Mouse (Mus musculus): ENCODE measurements at regions not wholly inside any gene's neighbourhood (a gene's known extent, or its start where the extent isn't known, plus 50 kb on each side); places are given as distances from the start of the nearest gene placed in this dataset.
A peak's percentile ranks its signal among the peaks of the same experiment; 100 is the strongest.
"Not testable (repeated sequence)": the region's sequence is repeated elsewhere in the genome, so short reads cannot be mapped to it uniquely, and the experiment has no call there.

DNA sequence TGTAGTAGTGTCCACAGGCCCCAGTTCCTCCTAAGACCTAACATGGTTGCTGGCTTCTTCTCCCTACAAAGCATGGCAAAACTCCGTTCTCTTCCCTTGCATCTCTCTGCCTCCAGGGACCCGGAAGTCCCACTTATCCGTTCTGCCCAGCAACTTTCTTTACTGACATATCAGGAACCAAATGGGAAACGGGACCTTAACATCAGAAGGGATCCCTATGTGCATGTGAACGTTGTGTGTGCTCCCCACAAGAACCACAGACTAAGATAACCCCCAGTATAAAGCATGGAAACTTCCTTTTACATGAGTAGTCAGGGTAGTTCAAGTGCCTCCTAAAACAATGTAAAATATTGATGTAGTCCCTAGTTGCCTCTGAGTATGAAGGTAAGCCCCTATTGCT lies 61.6 kb downstream of the Zxdb start:
- 75% methylated on average over 5 of the region's 5 CpGs for WGBS
- no peak overlapping the region for H3K4me2 ChIP-seq (replicated peaks)
- no peaks in the 10 kb centered on the region for H3K4me1 ChIP-seq (replicated peaks)
- no peak overlapping the region for H3K9ac ChIP-seq (replicated peaks)
- ATAC-seq, result no peak
- no peaks in the 10 kb centered on the region for H3K36me3 ChIP-seq
- no peak overlapping the region for H3K27ac ChIP-seq
- H3K4me3 ChIP-seq (replicated peaks), result no peak overlapping the region
- no peaks in the 10 kb centered on the region for H3K9me3 ChIP-seq
- no peaks in the 10 kb centered on the region for H3K27me3 ChIP-seq

GRCm38 (mm10) chrX:94788331-94788920 lies 64.1 kb downstream of the Zxdb start:
- Histone ChIP-seq H3K27me3 (no peaks in the 10 kb centered on the region), H3K4me1 (replicated peaks) (no peaks in the 10 kb centered on the region), H3K4me3 (replicated peaks) (no peak overlapping the region), H3K9ac (replicated peaks) (no peak overlapping the region), H3K27ac (no peak overlapping the region), H3K4me2 (replicated peaks) (no peak overlapping the region), H3K9me3 (no peaks in the 10 kb centered on the region), H3K36me3 (no peaks in the 10 kb centered on the region)
- WGBS, result 77% methylated on average over 3 of the region's 3 CpGs
- no peak for ATAC-seq

GRCm38 (mm10) chrX:94796845-94797244 lies 72.5 kb downstream of the Zxdb start:
- not testable (repeated sequence) for H3K27ac ChIP-seq; H3K9ac ChIP-seq (replicated peaks); H3K9me3 ChIP-seq; H3K4me3 ChIP-seq (replicated peaks); H3K36me3 ChIP-seq; H3K27me3 ChIP-seq; H3K4me1 ChIP-seq (replicated peaks); H3K4me2 ChIP-seq (replicated peaks)
- peak; percentile 63 for ATAC-seq
- no CpG with 5 or more reads among the region's 37 CpGs for WGBS

GRCm38 (mm10) chrX:94797348-94798182 lies 73.2 kb downstream of the Zxdb start:
- H3K9ac ChIP-seq (replicated peaks), result not testable (repeated sequence)

GRCm38 (mm10) chrX:94798183-94798619 lies 73.8 kb downstream of the Zxdb start:
- H3K4me2 ChIP-seq (replicated peaks), result not testable (repeated sequence)

More at GRCm38 (mm10) chrX:94797348-94798182, 73.2 kb downstream of the Zxdb start:
- H3K27me3 ChIP-seq; H3K27ac ChIP-seq; H3K36me3 ChIP-seq; H3K4me2 ChIP-seq (replicated peaks); H3K4me3 ChIP-seq (replicated peaks); H3K4me1 ChIP-seq (replicated peaks); H3K9me3 ChIP-seq: not testable (repeated sequence)
- ATAC-seq, result peak; percentile 78
- WGBS, result no CpG with 5 or more reads among the region's 131 CpGs

DNA sequence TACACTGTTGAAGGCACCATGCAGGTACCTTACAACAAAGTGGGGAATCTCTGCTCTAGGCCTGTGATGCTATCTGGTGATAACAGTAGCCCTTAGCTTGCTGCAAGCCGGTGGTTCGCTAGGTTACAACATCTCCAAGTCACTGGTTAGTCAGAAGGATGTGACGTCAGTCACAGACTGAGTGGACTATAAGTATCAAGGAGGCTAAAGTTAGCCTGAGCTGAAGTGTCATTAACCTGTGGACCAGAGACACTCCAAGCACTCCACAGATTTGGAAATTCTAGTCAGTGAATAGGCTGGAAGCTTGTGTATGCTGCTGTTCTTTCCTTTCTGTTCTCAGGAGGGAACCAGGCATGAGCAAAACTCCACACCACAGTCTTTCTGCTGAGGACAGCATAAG lies 88.4 kb downstream of the Zxdb start:
- WGBS, result no CpG with 5 or more reads among the region's 3 CpGs
- not testable (repeated sequence) for H3K27me3 ChIP-seq; H3K4me3 ChIP-seq (replicated peaks); H3K4me1 ChIP-seq (replicated peaks); H3K4me2 ChIP-seq (replicated peaks); H3K27ac ChIP-seq; ATAC-seq; H3K36me3 ChIP-seq; H3K9ac ChIP-seq (replicated peaks); H3K9me3 ChIP-seq

More at GRCm38 (mm10) chrX:94798183-94798619, 73.8 kb downstream of the Zxdb start:
- WGBS, result no CpG with 5 or more reads among the region's 22 CpGs
- not testable (repeated sequence) for H3K36me3 ChIP-seq; H3K9ac ChIP-seq (replicated peaks); H3K4me3 ChIP-seq (replicated peaks); H3K4me1 ChIP-seq (replicated peaks); H3K9me3 ChIP-seq; H3K27me3 ChIP-seq; H3K27ac ChIP-seq
- peak; percentile 74 for ATAC-seq

DNA sequence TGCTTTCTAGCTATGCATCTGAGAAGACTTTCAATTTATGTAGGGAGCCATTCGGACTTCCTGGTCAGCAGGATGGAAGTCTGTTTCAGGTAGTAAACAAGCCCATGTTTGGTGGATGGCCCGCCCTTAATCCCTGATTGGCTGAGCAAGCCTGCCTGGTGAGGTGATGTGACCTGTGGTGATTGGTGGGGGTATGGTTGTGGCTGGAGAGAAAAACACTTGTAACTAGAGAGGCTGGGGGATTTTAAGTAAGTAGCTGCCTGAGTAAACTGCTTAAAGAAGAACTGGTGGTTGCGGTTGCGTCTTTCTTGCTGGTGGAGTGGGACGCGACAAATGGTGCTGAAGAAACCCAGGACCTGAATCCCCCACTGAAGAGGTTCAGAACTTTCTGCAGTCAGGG lies 103.2 kb downstream of the Zxdb start:
- WGBS, result 99% methylated on average over 6 of the region's 6 CpGs

GRCm38 (mm10) chrX:94844110-94844779 lies 119.9 kb downstream of the Zxdb start:
- H3K27me3 ChIP-seq; H3K9me3 ChIP-seq; H3K4me2 ChIP-seq (replicated peaks); H3K27ac ChIP-seq; H3K4me3 ChIP-seq (replicated peaks); H3K36me3 ChIP-seq; H3K9ac ChIP-seq (replicated peaks); H3K4me1 ChIP-seq (replicated peaks): not testable (repeated sequence)
- 23% methylated on average over 2 of the region's 2 CpGs for WGBS
- ATAC-seq, result peak; percentile 84

More for the DNA sequence above, 103.2 kb downstream of the Zxdb start:
- not testable (repeated sequence) for H3K4me3 ChIP-seq (replicated peaks); H3K4me1 ChIP-seq (replicated peaks); H3K36me3 ChIP-seq; ATAC-seq; H3K27ac ChIP-seq; H3K9ac ChIP-seq (replicated peaks); H3K9me3 ChIP-seq; H3K4me2 ChIP-seq (replicated peaks); H3K27me3 ChIP-seq

- not testable (repeated sequence) for ATAC-seq; H3K4me3 ChIP-seq (replicated peaks); H3K27ac ChIP-seq; H3K36me3 ChIP-seq; H3K4me2 ChIP-seq (replicated peaks); H3K27me3 ChIP-seq; H3K4me1 ChIP-seq (replicated peaks); H3K9ac ChIP-seq (replicated peaks); H3K9me3 ChIP-seq
- 100% methylated on average over 1 of the region's 3 CpGs for WGBS
Measured at GRCm38 (mm10) chrX:94849549-94849948, 125.2 kb downstream of the Zxdb start.

DNA sequence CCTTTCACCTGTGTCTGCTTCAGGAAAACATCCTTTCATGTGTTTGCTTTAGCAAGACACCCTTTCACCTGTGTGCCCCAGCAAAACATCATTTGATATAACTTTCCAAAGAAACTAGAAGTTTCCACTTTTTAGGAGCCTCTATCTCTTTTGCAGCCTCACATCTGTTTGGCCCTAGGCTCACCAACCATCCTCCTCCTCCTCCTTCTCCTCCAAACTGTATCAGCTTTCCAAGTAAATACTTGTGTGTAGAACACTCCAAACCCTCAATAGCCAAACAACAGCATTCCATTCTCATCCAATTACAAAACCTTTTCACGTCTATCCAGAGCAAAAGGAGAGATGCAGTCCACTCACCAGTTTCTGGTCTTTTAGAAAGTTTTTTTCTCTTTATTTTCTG lies 133.1 kb downstream of the Zxdb start:
- Histone ChIP-seq H3K4me3 (replicated peaks) (no peak overlapping the region), H3K4me1 (replicated peaks) (no peaks in the 10 kb centered on the region), H3K27ac (no peak overlapping the region), H3K27me3 (no peaks in the 10 kb centered on the region; the same call in 1 of the 2 replicates), H3K9ac (replicated peaks) (no peak overlapping the region), H3K4me2 (replicated peaks) (no peak overlapping the region), H3K9me3 (no peaks in the 10 kb centered on the region), H3K36me3 (no peaks in the 10 kb centered on the region)
- no peak for ATAC-seq
- WGBS, result 70% methylated on average over 1 of the region's 1 CpGs

GRCm38 (mm10) chrX:94857954-94858353 lies 133.6 kb downstream of the Zxdb start:
- 78% methylated on average over 4 of the region's 4 CpGs for WGBS
- no peaks in the 10 kb centered on the region; the same call in 1 of the 2 replicates for H3K27me3 ChIP-seq
- no peaks in the 10 kb centered on the region for H3K9me3 ChIP-seq
- no peaks in the 10 kb centered on the region for H3K36me3 ChIP-seq
- no peak overlapping the region for H3K9ac ChIP-seq (replicated peaks)
- H3K4me2 ChIP-seq (replicated peaks), result no peak overlapping the region
- H3K4me1 ChIP-seq (replicated peaks), result no peaks in the 10 kb centered on the region
- ATAC-seq, result no peak
- H3K4me3 ChIP-seq (replicated peaks), result no peak overlapping the region
- H3K27ac ChIP-seq, result no peak overlapping the region

DNA sequence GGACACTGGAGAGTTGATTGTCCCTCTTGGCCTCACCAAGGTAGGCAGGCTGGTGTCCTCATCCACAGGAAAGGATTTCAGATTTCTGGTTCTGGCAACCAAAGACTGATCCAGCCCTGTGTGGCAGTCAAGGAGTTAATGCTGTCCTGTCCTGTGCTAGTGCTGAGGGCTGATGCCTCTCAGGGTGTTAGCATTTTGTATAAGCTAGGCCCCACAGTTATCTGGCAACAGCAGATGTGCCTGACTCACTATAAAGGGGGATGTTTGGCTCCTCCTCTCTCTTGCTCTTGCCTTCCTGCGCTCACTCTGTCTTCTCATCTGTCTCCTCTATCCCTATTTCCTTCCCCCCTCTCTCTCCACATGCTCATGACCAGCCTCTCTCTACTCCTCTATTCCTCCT lies 138.8 kb downstream of the Zxdb start:
- Histone ChIP-seq H3K9ac (replicated peaks) (no peak overlapping the region), H3K4me2 (replicated peaks) (no peak overlapping the region), H3K27ac (no peak overlapping the region), H3K36me3 (no peaks in the 10 kb centered on the region), H3K27me3 (no peaks in the 10 kb centered on the region; the same call in 1 of the 2 replicates), H3K9me3 (no peaks in the 10 kb centered on the region), H3K4me1 (replicated peaks) (no peaks in the 10 kb centered on the region), H3K4me3 (replicated peaks) (no peak overlapping the region)
- 81% methylated on average over 1 of the region's 1 CpGs for WGBS
- ATAC-seq, result no peak

Data from midbrain, embryonic 13.5 days (tissue).